Mouse (Mus musculus) lung, adult 10 weeks (tissue): Measurements from ENCODE around the gene Cox6b2. TPM values are rescaled to one million over a fixed set of nuclear protein-coding genes. Genes with fewer than 3 reads are reported as not detected.

ENCODE experiments used
- polyA plus RNA-seq: library from polyadenylated mRNA; stranded (reverse); fragments of 350-450 nt; fragmentation: Illumina TruSeq; extraction: RNeasy Lipid Tissue Mini Kit (QIAGEN cat#74804); gene quantifications from one replicate; pipeline ENCODE4 v1.2.3, GENCODE M21; 2014; ENCODE audit warnings: low read depth, low replicate concordance; ENCODE audit not compliant: insufficient read depth

The Cox6b2 gene
- polyA plus RNA-seq: 80.5 TPM

DNA sequence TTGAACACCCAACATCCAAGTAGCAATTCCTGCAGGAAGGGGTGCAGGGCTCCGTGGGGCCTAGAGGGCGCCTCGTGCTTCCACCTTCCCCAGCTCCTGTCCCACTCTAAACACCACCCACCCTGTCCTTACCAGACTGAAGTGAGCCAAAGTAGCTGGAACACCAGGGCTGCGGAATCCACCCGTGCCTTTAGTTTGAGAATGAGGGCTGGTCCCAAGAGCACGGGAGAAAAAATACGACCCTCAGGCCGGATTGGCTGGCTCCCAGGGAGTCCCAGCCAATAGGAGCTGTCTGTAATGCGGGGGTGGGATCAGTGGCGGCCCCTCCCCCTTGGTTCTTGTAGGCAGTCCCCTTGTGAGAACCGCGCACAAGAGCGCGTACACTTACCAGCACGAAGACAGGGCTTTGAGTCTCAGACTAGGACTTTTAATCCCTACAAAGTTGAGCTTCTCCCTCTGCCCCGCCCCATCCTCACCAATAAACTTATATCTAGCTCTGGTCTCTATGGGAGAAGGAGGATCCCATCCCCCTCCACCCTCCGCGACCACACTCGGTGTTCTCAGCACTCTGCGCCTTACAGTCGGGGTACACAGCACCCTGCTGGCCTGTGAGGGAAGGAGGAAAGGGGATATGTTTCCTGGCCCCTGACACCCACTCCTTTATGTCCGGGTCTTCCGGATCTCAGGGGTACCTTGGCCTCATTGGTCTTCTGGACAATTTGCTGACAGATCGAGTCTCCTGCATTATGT, at the start of gene Cox6b2:
Gene Cox6b2, minus strand, starts transcription at position 274 of the 750 bp plus-strand sequence.

DNA sequence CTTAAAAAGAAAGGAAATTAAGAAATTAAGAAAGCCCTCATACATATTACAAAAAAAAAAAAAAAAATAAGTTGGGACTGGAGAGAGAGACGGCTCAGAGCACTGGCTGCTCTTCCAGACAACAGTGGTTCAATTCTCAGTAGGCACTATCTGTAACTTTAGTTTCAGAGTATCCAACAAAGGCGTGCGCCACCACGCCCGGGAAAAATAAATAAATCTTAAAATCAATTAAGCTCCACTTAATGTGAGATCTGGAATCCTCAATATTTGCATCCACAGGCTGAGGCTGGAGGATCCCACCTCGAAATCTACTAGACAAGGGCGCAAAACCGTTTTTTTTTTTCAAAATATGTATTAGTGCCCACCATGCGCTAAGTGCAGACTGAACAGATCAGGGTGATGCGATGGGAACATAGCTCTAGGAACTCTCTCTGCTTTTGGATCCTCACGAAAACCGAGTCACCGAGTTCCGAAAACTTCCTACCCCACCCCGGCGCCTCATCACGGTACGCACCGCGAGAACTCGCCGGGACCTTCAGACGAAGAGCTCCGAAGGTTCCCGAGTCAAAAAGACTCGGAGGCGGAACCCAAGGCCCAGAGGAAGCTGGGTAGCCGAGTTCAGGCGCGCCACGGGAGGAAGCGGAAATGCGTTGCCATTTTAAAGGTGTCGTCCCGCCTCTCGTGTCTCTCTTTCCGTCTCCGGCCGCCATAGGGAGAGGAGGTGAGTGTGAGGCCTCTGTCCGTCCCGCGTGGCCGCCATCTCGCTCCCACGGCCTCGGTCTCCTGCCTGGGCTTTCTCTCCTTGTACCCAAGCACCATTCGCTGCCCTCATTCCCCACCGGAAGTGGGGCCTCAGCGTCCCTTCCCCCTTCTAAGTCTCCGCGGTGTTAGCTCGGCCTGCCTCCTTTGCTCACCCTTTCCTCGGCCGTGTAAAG, 39.7 kb upstream of the Cox6b2 start, which contains the start of gene Rpl28:
Gene Rpl28, plus strand, starts transcription at position 597 of the 935 bp plus-strand sequence.

DNA sequence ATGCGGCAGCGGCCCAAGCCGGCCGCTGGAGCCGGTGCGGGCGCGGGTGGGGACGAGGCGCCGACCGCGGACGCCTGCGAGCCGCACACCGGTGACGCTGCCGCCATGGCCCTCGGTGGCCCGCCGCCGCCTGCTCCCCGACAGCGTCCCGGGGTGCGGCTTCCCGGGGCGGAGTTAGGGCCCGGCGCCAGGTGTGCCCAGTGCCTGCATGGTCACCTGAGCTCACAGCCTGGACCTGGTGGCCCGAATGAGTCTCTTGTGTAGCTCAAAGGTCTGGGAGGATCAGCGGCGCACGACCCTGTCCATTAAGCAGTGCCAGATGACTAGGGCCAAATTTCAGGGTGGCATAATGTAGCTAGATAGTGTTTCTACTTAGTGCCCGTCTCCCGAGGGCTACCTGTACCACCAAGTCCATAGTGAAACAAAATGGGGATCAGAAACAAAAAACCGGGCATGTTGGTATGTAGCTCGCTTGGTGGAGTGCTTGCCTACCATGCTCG, 36.6 kb upstream of the Cox6b2 start, which contains the start of gene Tmem238:
Gene Tmem238, minus strand, starts transcription at position 221 of the 500 bp plus-strand sequence.

DNA sequence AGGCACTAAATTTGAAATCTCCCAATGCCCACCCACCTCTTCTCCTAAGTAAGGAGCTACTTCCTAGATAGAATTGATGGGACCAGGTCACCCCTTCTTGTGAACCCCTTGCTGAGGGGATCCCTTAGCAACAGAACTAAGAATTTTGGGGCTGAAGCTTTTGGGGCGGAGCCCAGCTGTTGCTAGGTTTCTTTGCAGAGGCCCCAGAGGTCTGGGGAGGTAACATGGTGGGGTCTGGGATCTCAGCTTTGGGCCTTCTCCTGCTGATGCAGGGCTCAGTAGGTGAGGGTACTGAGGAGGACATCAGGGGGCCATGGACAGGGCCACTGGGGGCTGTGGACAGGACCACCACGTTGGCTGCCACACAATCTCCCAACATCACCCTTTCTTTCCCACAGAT, 29.9 kb upstream of the Cox6b2 start, which contains the start of the genes Il11 and Tmem190:
Gene Il11, minus strand, starts transcription at position 101 of the 400 bp plus-strand sequence.
Gene Tmem190, plus strand, starts transcription at position 179 of the 400 bp plus-strand sequence.

GRCm38 (mm10) chr7:4771202-4771601, 18.3 kb upstream of the Cox6b2 start, which contains the start of gene Fam71e2:
TSS of gene Fam71e2 (minus strand) at chr7:4771302.

DNA sequence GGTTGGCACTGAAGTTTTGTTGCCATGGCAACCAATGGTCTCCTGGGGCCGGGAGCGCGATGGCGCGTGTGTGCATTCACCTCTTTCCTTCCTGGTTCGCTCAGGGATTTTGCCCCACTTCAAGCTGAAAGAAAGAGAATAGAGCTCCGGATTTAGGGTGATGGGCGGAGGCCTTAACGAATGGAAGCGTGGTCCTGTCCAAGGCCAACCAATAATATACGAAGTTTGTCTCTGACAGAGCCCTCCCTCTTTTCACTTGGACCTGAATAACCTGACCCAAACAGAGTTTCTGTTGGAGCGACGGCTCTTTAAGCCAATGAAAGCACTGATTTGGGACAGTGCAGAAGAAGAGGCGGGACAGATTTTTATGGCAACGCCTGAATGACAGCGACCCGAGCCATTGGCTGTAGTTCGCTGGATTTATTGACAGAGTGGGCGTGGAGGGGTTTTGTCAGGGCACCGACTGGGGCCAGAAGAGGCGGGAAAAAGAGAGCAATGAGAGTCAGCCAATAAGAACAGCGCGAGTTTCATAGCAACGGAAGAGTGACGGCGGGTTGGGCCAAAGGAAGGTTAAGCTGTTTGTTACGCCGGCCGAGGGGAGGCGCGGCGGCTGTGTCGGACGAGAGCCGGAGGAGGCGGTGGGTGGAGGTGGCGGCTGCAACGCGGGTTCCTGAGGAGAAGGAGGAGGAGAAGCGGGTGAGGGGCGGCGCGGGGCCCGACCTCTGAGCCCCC, 13.2 kb downstream of the Cox6b2 start, which contains the start of gene Kmt5c:
Gene Kmt5c, plus strand, starts transcription at position 572 of the 732 bp plus-strand sequence.

GRCm38 (mm10) chr7:4725169-4725568, 27.7 kb downstream of the Cox6b2 start, which contains the start of gene Tmem150b:
TSS of gene Tmem150b (minus strand) at chr7:4725249.

Other genes with a start within 250 kb of the Cox6b2 start
- 4.2 TPM for gene Tnnt1, start 236.7 kb downstream of the Cox6b2 start, polyA plus RNA-seq
- 179 TPM for gene Tnni3, start 228.9 kb downstream of the Cox6b2 start, polyA plus RNA-seq
- gene Dnaaf3, start 220.6 kb downstream of the Cox6b2 start, polyA plus RNA-seq: 5.0 TPM
- 10.7 TPM for gene Syt5, start 205.6 kb downstream of the Cox6b2 start, polyA plus RNA-seq
- gene Ptprh, start 149.1 kb downstream of the Cox6b2 start, polyA plus RNA-seq: 0.21 TPM
- 2.6 TPM for gene Tmem86b, start 121.7 kb downstream of the Cox6b2 start, polyA plus RNA-seq
- gene Ppp6r1, start 94.1 kb downstream of the Cox6b2 start, polyA plus RNA-seq: 37.5 TPM
- gene Hspbp1, start 68.0 kb downstream of the Cox6b2 start, polyA plus RNA-seq: 36.3 TPM
- 1.5 TPM for gene Brsk1, start 62.5 kb downstream of the Cox6b2 start, polyA plus RNA-seq
- gene Tmem150b, start 27.8 kb downstream of the Cox6b2 start, polyA plus RNA-seq: 1.7 TPM
- gene Kmt5c, start 13.0 kb downstream of the Cox6b2 start, polyA plus RNA-seq: 17.6 TPM
- gene Fam71e2, start 18.2 kb upstream of the Cox6b2 start, polyA plus RNA-seq: not detected
- 0.53 TPM for gene Il11, start 29.8 kb upstream of the Cox6b2 start, polyA plus RNA-seq
- gene Tmem190, start 29.8 kb upstream of the Cox6b2 start, polyA plus RNA-seq: not detected
- gene Tmem238, start 36.6 kb upstream of the Cox6b2 start, polyA plus RNA-seq: 8.3 TPM
- 809 TPM for gene Rpl28, start 39.8 kb upstream of the Cox6b2 start, polyA plus RNA-seq
- 128 TPM for gene Ube2s, start 59.5 kb upstream of the Cox6b2 start, polyA plus RNA-seq
- gene Shisa7, start 91.6 kb upstream of the Cox6b2 start, polyA plus RNA-seq: 0.48 TPM
- gene Isoc2b, start 117.2 kb upstream of the Cox6b2 start, polyA plus RNA-seq: 15.3 TPM
- 15.4 TPM for gene Isoc2a, start 124.1 kb upstream of the Cox6b2 start, polyA plus RNA-seq
- gene Gm36210, start 153.4 kb upstream of the Cox6b2 start, polyA plus RNA-seq: not detected
- gene Zfp628, start 162.1 kb upstream of the Cox6b2 start, polyA plus RNA-seq: 3.6 TPM
- gene Nat14, start 168.9 kb upstream of the Cox6b2 start, polyA plus RNA-seq: 6.2 TPM
- gene Ssc5d, start 172.7 kb upstream of the Cox6b2 start, polyA plus RNA-seq: 1.6 TPM
- gene Sbk2, start 211.3 kb upstream of the Cox6b2 start, polyA plus RNA-seq: 3.0 TPM
- 4.7 TPM for gene Sbk3, start 218.1 kb upstream of the Cox6b2 start, polyA plus RNA-seq
- 23.2 TPM for gene Zfp579, start 243.1 kb upstream of the Cox6b2 start, polyA plus RNA-seq